Mouse (Mus musculus) adrenal gland, adult 2 months (tissue): ENCODE results near the gene Zfp652. TPM values are rescaled to one million over a fixed set of nuclear protein-coding genes. Genes with fewer than 3 reads are reported as not detected.
"Not testable (repeated sequence)": the region's sequence is repeated elsewhere in the genome, so short reads cannot be mapped to it uniquely, and the experiment has no call there.

Experiments
- DNase-seq: peaks from one replicate; pipeline ENCODE4 v3.0.0; 2021
- long read RNA-seq: library from polyadenylated mRNA; stranded (forward); transcript quantifications from one replicate; pipeline ENCODE4 v2.0.0, GENCODE M21; 2021
- polyA plus RNA-seq: library from polyadenylated mRNA; depleted of rRNA; stranded (reverse); fragments of >200 nt; gene quantifications from 2 replicates; pipeline ENCODE4 v1.2.3, GENCODE M21; 2012; rRNA removed
- total RNA-seq, 2 experiments: library from RNA; stranded (reverse); gene quantifications; 2 replicates each; pipeline ENCODE4 v1.2.3; 2021

Gene Zfp652
- total RNA-seq (10 to 100 TPM; 39.6 to 40.7 TPM), polyA plus RNA-seq (20.7 and 24.9 TPM in 2 replicates)
- long read RNA-seq, partial matches to known transcripts: 1 of 7 reads
- long read RNA-seq, other reads (novel, unspliced or antisense): 6 of 7 reads

DNA sequence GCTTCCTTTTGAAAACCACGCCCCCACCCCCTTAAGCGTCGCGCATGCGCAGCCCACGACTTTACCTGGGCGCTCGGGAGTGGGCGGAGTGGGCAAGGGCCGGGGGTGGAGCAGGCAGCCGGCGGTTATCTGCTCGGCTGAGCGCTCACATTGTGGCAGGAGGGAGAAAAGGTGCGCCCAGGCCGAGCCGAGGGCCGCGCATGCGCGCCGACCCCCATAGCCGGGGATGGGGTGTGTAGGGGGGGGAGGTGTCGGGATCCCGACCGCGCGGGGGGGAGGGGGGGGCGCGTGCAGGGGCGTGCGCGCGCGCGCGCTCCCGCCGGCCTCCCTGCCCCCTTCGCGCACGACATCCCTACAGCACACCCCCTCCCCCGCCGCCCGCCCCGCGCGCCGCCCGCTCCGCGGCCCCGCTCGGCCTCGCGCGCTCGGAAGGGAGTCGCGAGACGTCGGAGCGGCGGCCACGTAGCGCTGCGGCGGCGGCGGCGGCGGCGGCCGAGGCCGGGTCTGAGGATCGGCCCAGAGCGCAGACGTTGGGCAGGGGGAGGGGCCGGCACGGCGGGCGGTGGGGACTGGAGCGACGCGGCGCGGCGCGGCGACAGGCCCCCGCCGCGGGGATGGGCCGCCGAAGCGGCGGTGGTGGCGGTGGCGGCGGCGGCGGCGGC lies at the start of gene Zfp652:
Zfp652 (plus strand) TSS at position 111 of the 662 bp plus-strand sequence.
- peak; percentile 92 for DNase-seq

DNA sequence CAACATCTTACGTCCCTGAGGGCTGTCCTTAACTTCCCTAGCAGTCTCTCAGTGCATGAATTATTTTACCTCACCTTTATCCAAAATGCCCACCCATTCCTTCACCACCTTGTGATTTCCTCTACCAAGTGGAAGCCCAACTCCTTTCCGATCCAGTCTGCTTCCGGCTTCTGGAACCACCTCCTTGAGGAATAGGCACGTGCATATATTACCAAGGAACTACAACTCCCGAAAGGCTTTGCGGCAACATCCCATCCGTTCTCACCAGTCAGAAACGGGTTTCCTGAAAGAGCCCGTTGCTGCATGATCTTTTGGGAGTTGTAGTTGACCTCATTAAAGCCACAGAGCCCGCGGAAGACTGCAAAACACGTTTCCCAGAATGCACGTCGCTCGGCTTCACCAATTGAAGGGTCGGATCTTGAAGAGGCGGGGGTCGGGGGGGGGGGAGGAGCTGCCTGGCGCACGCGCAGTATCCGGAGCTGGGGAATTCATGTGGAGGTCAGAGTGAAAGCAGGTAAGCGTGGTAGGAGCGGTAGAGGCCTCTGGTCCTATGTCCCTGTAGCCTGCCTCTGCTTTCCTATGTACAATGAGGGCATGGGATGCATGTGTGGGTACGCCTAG lies 45.8 kb upstream of the Zfp652 start, which contains the start of gene Phb:
Phb (plus strand) TSS at position 429 of the 621 bp plus-strand sequence.
- peak; percentile 95 for DNase-seq

GRCm38 (mm10) chr11:95667177-95667576 lies 45.3 kb upstream of the Zfp652 start:
- DNase-seq: peak; percentile 90

DNA sequence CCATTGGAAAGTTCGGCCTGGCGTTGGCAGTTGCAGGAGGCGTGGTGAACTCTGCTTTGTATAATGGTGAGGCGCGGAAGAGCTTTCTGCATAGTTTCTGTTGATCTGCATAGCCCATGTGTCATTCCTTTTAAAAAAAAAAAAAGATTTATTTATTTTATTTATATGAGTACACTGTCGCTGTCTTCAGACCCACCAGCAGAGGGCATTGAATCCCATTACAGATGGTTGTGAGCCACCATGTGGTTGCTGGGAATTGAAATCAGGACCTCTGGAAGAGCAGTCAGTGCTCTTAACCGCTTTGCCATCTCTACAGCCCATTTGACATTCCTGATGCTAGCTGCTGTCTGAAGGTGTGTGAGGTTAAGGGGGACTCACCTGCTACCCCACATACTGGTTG lies 44.4 kb upstream of the Zfp652 start:
- not testable (repeated sequence) for DNase-seq

DNA sequence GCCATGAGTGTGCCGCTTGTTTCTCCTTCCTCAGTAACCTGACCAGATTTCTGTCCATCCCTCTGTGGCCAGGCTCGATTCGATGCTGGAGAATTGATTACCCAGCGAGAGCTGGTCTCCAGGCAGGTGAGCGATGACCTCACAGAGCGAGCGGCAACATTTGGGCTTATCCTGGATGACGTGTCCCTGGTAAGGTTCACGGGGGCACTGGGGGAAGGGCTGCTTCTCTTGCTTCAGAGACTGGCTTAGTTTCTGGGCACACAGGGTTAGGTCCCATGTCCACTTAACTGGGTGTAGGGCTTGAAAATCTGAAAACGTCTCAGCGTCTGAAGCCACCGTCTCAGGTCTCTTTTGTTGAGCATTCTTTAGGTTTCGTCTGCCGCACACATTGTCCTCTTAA lies 37.0 kb upstream of the Zfp652 start:
- no peak for DNase-seq

DNA sequence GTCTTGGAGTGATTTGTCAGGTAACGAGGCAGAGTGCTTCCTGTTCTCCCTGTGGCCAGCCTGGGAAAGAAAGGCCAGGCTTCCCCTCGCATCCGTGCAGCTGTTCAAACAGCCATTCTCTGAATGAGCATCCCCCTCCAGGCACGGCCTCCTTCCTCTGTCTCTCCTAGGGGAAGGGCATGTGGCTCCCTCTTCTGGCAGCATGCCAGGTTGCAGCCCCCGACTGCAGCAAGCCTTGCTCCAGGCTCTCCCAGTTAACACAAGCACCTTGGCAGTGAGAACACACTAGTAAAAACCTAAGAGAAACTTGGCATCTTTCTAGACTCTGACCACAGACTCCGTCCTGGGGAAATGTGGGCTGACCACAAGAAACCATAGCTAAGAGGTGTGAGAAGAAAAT lies 36.2 kb upstream of the Zfp652 start:
- DNase-seq: no peak

GRCm38 (mm10) chr11:95677925-95678701 lies 34.4 kb upstream of the Zfp652 start:
- no peak for DNase-seq

DNA sequence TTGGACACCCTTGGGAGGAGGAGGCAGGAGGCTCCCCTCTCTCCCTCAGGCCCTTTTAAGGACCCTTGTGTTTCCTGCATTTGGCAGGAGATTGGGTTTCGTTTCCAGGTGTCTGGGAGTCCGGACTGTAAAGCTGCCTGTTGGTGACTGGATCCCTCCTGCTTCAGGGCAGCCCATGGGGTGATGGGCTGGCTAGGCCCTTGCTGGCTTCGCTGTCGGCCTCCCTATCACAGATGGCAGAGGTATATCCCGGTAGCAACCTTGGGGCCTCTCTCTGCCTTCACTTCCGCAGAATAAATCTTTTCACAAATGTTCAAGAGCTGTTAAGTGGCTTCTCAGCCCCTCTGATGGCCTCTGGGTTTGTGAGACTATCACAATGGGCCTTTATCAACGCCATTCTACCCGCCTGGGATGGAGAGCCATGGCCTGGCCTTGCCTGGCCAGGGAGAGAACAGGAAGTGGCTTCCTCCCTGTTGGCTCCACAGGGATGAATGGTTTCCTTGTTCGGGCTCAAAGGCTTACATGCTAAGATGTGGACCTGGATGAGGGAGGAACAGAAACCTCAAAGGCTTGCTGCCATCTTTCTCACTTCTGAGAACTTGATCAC lies 30.4 kb upstream of the Zfp652 start:
- no peak for DNase-seq

DNA sequence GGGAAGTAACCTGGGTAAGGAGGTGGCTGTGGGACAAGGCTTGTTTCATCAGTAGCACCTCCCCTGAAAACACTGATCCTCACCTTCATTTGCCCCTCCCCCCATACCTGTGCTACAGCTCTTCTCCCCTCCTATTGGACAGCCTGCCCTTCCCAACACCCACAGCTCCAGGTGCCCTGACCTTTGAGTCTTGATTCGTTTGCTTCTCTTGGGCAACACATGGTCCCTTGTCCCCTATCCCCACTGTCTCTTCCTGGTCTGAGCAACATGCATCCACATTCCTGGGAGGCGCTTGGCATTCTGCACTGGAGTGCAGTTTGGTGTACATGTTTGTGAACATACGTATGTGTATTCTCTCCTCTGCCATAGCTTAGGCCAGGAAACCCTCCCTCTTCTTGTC lies 29.5 kb upstream of the Zfp652 start:
- no peak for DNase-seq

- DNase-seq: peak; percentile 77
Observed at GRCm38 (mm10) chr11:95686031-95686430, 26.4 kb upstream of the Zfp652 start.

DNA sequence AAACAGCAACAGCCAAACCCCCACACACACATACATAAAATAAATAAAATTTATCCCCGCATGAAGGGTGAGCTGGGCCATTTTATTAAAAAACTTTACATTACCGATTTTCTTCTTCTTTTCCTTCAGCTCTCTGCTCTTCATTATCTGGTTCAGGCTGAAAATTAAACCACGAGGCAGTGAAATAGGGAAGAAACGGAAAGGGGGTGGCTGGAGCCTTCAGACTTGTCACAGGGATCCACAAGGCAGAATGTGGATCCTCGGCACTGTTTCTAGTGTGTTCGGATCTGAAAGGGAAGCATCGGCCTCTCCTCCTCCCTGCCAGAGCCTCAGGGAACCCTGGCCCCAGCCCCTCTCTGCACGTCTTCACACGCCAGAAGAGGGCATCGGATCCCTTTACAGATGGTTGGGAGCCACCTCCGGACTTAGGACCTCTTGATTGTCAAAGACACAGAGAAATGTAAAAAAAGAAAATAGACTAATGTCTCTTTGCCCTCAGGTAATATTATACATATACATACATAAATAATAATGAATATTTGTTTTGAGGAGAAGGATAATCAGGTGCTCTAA lies 25.3 kb upstream of the Zfp652 start:
- no peak for DNase-seq

DNA sequence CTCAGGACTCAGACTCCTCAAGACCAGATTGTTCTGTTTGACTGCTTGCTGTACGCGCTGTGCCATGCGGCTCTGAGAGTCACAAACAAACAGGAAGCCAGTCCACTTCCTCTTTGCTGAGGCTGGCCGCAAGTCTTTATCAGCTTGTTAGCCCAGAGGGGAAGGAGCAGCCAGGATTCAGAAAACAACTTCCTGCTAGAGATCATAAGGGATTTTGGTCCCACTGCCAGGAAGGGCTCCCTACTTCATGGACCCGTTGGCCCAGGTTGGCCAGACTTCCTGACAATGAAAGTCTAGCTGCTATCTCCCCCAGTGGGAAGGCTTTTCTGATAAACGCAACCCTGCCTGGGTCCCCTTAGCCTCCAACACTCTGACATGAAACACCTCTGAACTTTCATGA lies 24.0 kb upstream of the Zfp652 start:
- peak; percentile 36 for DNase-seq

DNA sequence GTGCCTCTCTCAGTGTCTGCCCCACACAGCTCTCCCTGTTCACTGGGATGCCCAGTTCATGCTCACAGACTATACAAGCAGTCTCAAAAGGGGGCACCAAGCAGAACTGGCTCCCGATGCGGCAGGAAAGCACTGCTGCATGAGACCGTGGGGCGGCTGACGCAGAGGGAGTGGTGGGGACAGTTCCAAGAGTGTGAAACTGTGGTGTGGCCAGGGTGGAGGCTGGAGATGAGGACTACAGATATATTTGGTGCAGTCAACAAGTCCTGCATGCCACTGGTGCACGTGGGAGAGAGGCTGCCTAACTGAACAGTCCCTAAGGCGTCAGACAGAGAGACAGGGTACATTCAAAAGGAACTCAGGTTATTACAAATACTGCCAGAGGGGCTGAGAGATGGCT lies 23.5 kb upstream of the Zfp652 start:
- DNase-seq: no peak

GRCm38 (mm10) chr11:95689544-95689943 lies 22.9 kb upstream of the Zfp652 start:
- DNase-seq: no peak

DNA sequence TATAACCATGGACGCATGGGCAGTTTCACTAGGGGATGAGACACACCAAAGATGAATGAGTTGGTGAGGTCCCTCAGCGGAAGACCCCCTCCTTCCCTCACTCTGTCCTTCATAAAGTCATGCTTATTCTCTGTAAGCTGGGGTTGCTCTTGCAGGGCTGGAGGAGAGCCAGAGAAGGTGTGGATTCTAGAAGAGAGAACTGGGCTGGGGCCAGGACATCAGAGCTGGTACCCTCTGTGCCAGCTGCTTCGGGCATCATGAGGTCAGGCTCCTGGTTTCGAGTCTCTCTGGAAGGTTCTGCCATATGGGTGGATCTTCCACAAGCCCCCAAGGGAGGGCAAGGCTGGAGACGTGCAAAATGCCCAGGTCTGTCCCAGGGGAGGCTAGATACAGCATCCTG lies 13.9 kb upstream of the Zfp652 start:
- DNase-seq: no peak

GRCm38 (mm10) chr11:95700778-95701739 lies 11.4 kb upstream of the Zfp652 start:
- no peak for DNase-seq

- no peak for DNase-seq
Observed at GRCm38 (mm10) chr11:95704032-95704969, 8.2 kb upstream of the Zfp652 start.

DNA sequence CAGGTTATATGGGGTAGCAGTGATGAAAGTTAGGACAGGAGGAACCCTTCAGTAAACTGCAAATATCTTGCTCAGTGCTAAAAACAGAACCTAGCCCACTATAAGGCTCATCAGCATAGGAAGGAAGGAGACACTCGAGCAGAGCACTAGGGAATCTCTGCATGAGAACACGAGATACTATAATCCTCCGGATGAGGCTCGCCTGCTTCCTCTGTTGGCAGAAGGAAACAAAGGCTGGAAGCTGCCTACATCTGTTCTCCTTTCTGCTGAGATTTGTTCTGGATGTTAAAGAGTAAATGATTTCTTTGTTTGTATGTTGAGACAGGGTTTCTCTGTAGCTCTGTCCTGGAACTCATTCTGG lies 7.5 kb upstream of the Zfp652 start:
- DNase-seq: no peak

DNA sequence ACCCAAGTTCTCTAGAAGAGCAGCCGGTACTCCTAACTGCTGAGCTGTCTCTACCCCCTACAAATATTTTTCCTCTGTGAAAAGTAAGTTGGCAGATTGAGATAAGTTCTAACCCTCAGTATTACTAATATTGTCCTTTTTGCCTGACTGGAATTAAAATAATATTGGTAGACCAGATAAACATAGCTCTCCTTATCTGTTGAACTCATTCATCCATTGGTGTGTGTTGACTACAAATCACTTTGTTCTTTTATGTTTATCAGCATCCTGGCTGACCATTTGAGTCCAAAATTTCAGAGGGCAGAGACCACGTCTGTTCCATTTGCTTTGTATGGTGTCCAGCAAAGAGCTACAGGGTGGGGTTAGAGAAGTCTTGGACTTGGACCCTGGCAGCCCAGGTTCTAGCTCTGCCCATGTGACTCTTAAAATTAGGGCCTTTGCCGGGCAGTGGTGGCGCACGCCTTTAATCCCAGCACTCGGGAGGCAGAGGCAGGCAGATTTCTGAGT lies 2.9 kb upstream of the Zfp652 start:
- no peak for DNase-seq

DNA sequence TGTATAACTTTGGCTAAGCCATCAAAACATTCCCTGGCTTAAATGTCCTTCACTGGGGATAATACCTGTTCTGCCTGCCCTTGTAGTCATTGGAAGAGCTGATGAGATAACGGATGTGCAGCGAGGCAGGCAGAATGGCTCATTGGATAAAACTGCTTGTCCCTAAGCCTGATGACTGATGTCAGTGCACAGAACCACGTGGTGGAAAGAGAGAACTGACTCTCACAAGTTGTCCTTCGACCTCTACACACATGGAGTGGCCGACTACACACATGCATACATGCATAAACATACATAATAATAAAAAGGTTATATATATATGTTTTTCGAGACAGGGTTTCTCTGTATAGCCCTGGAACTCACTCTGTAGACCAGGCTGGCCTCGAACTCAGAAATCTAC lies 2.0 kb upstream of the Zfp652 start:
- DNase-seq: no peak
